Mouse (Mus musculus): ENCODE measurements around the gene Tbc1d17. TPM values are rescaled to one million over a fixed set of nuclear protein-coding genes. Genes with fewer than 3 reads are reported as not detected.
A peak's percentile ranks its signal among the peaks of the same experiment; 100 is the strongest.

Tbc1d17 gene
- polyA plus RNA-seq, 1 experiment from 2014 or later: 74.1 TPM

GRCm38 (mm10) chr7:44864595-44865542 lies 16.0 kb upstream of the Tbc1d17 start:
- no peak for ATAC-seq (ENCODE audit: insufficient read depth, low FRiP score)
- Histone ChIP-seq H3K27me3 (ENCODE audit: control insufficient read depth, insufficient read depth, low read length) (no peaks in the 10 kb centered on the region), H3K4me1 (ENCODE audit: control insufficient read depth, insufficient read depth, low read length) (peaks cover 50% of the 10 kb centered on the region), H3K9ac (ENCODE audit: low read length) (peak overlapping the region; percentile 1; the same call in 1 of the 2 replicates), H3K4me3 (replicated peaks; ENCODE audit: low read length) (no peak overlapping the region), H3K27ac (ENCODE audit: low read length) (0 out of 2 replicates have a peak overlapping the region, but pooled peaks have one; percentile 74), H3K36me3 (ENCODE audit: control insufficient read depth, insufficient read depth, low read length) (peaks cover 27% of the 10 kb centered on the region), H3K9me3 (replicated peaks; ENCODE audit: control insufficient read depth, low read length) (no peaks in the 10 kb centered on the region), H3K4me2 (ENCODE audit: low read depth, low read length) (no peak overlapping the region)
- 77% methylated on average over 24 of the region's 24 CpGs for WGBS

GRCm38 (mm10) chr7:44863982-44864494 lies 15.2 kb upstream of the Tbc1d17 start:
- Histone ChIP-seq H3K36me3 (ENCODE audit: control insufficient read depth, insufficient read depth, low read length) (peaks cover 27% of the 10 kb centered on the region), H3K9me3 (replicated peaks; ENCODE audit: control insufficient read depth, low read length) (no peaks in the 10 kb centered on the region), H3K4me2 (ENCODE audit: low read depth, low read length) (no peak overlapping the region), H3K27ac (ENCODE audit: low read length) (no peak overlapping the region), H3K4me1 (ENCODE audit: control insufficient read depth, insufficient read depth, low read length) (peaks cover 50% of the 10 kb centered on the region), H3K27me3 (ENCODE audit: control insufficient read depth, insufficient read depth, low read length) (no peaks in the 10 kb centered on the region), H3K4me3 (replicated peaks; ENCODE audit: low read length) (no peak overlapping the region), H3K9ac (ENCODE audit: low read length) (no peak overlapping the region)
- 82% methylated on average over 11 of the region's 11 CpGs for WGBS
- ATAC-seq (ENCODE audit: insufficient read depth, low FRiP score): no peak

GRCm38 (mm10) chr7:44863210-44863609 lies 14.3 kb upstream of the Tbc1d17 start:
- 81% methylated on average over 14 of the region's 14 CpGs for WGBS
- H3K9me3 ChIP-seq (replicated peaks; ENCODE audit: control insufficient read depth, low read length): no peaks in the 10 kb centered on the region
- H3K27me3 ChIP-seq (ENCODE audit: control insufficient read depth, insufficient read depth, low read length): no peaks in the 10 kb centered on the region
- peaks cover 27% of the 10 kb centered on the region for H3K36me3 ChIP-seq (ENCODE audit: control insufficient read depth, insufficient read depth, low read length)
- H3K4me2 ChIP-seq (ENCODE audit: low read depth, low read length): no peak overlapping the region
- no peak overlapping the region for H3K9ac ChIP-seq (ENCODE audit: low read length)
- no peak overlapping the region for H3K27ac ChIP-seq (ENCODE audit: low read length)
- no peak for ATAC-seq (ENCODE audit: insufficient read depth, low FRiP score)
- no peak overlapping the region for H3K4me3 ChIP-seq (replicated peaks; ENCODE audit: low read length)
- H3K4me1 ChIP-seq (ENCODE audit: control insufficient read depth, insufficient read depth, low read length): peaks cover 49% of the 10 kb centered on the region

- no peaks in the 10 kb centered on the region for H3K27me3 ChIP-seq (ENCODE audit: control insufficient read depth, insufficient read depth, low read length)
- H3K9me3 ChIP-seq (replicated peaks; ENCODE audit: control insufficient read depth, low read length): no peaks in the 10 kb centered on the region
- 82% methylated on average over 8 of the region's 8 CpGs for WGBS
- no peak for ATAC-seq (ENCODE audit: insufficient read depth, low FRiP score)
- H3K9ac ChIP-seq (ENCODE audit: low read length): no peak overlapping the region
- peaks cover 27% of the 10 kb centered on the region for H3K36me3 ChIP-seq (ENCODE audit: control insufficient read depth, insufficient read depth, low read length)
- H3K4me2 ChIP-seq (ENCODE audit: low read depth, low read length): no peak overlapping the region
- H3K27ac ChIP-seq (ENCODE audit: low read length): peak overlapping the region; percentile 14; the same call in 1 of the 2 replicates
- peaks cover 48% of the 10 kb centered on the region for H3K4me1 ChIP-seq (ENCODE audit: control insufficient read depth, insufficient read depth, low read length)
- no peak overlapping the region for H3K4me3 ChIP-seq (replicated peaks; ENCODE audit: low read length)
Measured at GRCm38 (mm10) chr7:44862434-44862833, 13.6 kb upstream of the Tbc1d17 start.

GRCm38 (mm10) chr7:44861429-44861816 lies 12.5 kb upstream of the Tbc1d17 start:
- peak overlapping the region; percentile 34; the same call in 1 of the 2 replicates for H3K27ac ChIP-seq (ENCODE audit: low read length)
- no peak for ATAC-seq (ENCODE audit: insufficient read depth, low FRiP score)
- H3K36me3 ChIP-seq (ENCODE audit: control insufficient read depth, insufficient read depth, low read length): peaks cover 27% of the 10 kb centered on the region
- H3K4me2 ChIP-seq (ENCODE audit: low read depth, low read length): no peak overlapping the region
- H3K9ac ChIP-seq (ENCODE audit: low read length): 0 out of 2 replicates have a peak overlapping the region, but pooled peaks have one; percentile 42
- no peak overlapping the region for H3K4me3 ChIP-seq (replicated peaks; ENCODE audit: low read length)
- H3K9me3 ChIP-seq (replicated peaks; ENCODE audit: control insufficient read depth, low read length): no peaks in the 10 kb centered on the region
- H3K4me1 ChIP-seq (ENCODE audit: control insufficient read depth, insufficient read depth, low read length): peaks cover 41% of the 10 kb centered on the region
- WGBS: 79% methylated on average over 14 of the region's 14 CpGs
- H3K27me3 ChIP-seq (ENCODE audit: control insufficient read depth, insufficient read depth, low read length): no peaks in the 10 kb centered on the region

- ATAC-seq (ENCODE audit: insufficient read depth, low FRiP score): 0 out of 2 replicates have a peak, but pooled peaks have one; percentile 15
- H3K9me3 ChIP-seq (replicated peaks; ENCODE audit: control insufficient read depth, low read length): no peaks in the 10 kb centered on the region
- no peaks in the 10 kb centered on the region for H3K27me3 ChIP-seq (ENCODE audit: control insufficient read depth, insufficient read depth, low read length)
- H3K4me2 ChIP-seq (ENCODE audit: low read depth, low read length): no peak overlapping the region
- peaks cover 38% of the 10 kb centered on the region for H3K4me1 ChIP-seq (ENCODE audit: control insufficient read depth, insufficient read depth, low read length)
- no peak overlapping the region for H3K4me3 ChIP-seq (replicated peaks; ENCODE audit: low read length)
- 50% methylated on average over 22 of the region's 22 CpGs for WGBS
- H3K36me3 ChIP-seq (ENCODE audit: control insufficient read depth, insufficient read depth, low read length): peaks cover 27% of the 10 kb centered on the region
- peak overlapping the region; percentile 34 for H3K27ac ChIP-seq (ENCODE audit: low read length)
- H3K9ac ChIP-seq (ENCODE audit: low read length): peak overlapping the region; percentile 42
Measured at GRCm38 (mm10) chr7:44860576-44861428, 11.9 kb upstream of the Tbc1d17 start.

GRCm38 (mm10) chr7:44859896-44860295 lies 11.0 kb upstream of the Tbc1d17 start:
- Histone ChIP-seq H3K4me2 (ENCODE audit: low read depth, low read length) (no peak overlapping the region), H3K27me3 (ENCODE audit: control insufficient read depth, insufficient read depth, low read length) (no peaks in the 10 kb centered on the region), H3K4me1 (ENCODE audit: control insufficient read depth, insufficient read depth, low read length) (peaks cover 37% of the 10 kb centered on the region), H3K27ac (ENCODE audit: low read length) (no peak overlapping the region), H3K4me3 (replicated peaks; ENCODE audit: low read length) (no peak overlapping the region), H3K9me3 (replicated peaks; ENCODE audit: control insufficient read depth, low read length) (no peaks in the 10 kb centered on the region), H3K36me3 (ENCODE audit: control insufficient read depth, insufficient read depth, low read length) (peaks cover 27% of the 10 kb centered on the region), H3K9ac (ENCODE audit: low read length) (no peak overlapping the region)
- no peak for ATAC-seq (ENCODE audit: insufficient read depth, low FRiP score)
- WGBS: 89% methylated on average over 11 of the region's 11 CpGs

- H3K4me1 ChIP-seq (ENCODE audit: control insufficient read depth, insufficient read depth, low read length): peaks cover 48% of the 10 kb centered on the region
- no peaks in the 10 kb centered on the region for H3K27me3 ChIP-seq (ENCODE audit: control insufficient read depth, insufficient read depth, low read length)
- H3K9me3 ChIP-seq (replicated peaks; ENCODE audit: control insufficient read depth, low read length): no peaks in the 10 kb centered on the region
- H3K4me2 ChIP-seq (ENCODE audit: low read depth, low read length): peak overlapping the region; percentile 92
- WGBS: 26% methylated on average over 8 of the region's 8 CpGs
- H3K27ac ChIP-seq (ENCODE audit: low read length): peak overlapping the region; percentile 95; the same call in 1 of the 2 replicates
- peaks cover 9% of the 10 kb centered on the region for H3K36me3 ChIP-seq (ENCODE audit: control insufficient read depth, insufficient read depth, low read length)
- H3K9ac ChIP-seq (ENCODE audit: low read length): peak overlapping the region; percentile 95
- peak overlapping the region; percentile 84 for H3K4me3 ChIP-seq (replicated peaks; ENCODE audit: low read length)
- no peak for ATAC-seq (ENCODE audit: insufficient read depth, low FRiP score)
Measured at GRCm38 (mm10) chr7:44857905-44858304, 9.0 kb upstream of the Tbc1d17 start.

Measured in stomach, embryonic 16.5 days (tissue).